Mouse (Mus musculus): ENCODE results near the gene Kcnip2.

The Kcnip2 gene

DNA sequence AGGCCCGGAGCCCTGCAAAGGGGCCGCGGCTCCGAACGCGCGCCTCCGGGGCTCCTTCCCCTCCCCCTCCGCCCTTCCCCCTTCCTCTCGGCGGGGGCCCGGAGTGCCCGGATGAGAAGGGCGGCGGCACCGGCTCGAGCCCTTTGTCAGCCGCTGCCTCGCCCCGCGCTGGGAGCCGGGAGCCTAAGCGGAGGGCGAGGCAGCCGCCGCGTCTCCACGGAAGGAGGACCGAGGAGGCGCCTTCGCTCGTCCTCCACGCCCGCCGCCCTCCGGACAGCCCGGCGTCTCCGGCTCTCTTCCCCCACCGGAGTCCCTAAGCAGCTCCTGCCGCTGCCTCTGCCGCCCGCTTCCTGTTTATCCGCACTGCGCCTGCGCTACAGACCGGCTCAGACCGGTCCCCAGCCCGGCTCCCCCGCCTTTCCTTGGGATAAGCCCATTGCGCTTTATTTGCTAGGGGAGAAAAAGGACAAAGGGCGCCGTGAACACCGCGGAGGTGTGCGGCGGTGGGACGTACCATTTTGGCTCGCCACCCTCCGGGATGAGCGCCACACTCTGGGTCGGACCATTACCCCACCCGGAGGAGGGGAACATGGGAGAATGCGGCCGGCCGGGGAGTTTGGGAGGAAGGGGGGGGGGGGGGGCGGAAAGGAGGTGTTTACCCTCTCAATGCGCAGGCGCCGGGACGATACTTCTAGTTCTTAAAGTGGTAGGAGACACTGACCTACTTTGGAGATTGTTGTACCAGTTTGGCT lies 32.5 kb downstream of the Kcnip2 start, which contains the start of gene Mgea5:
TSS of gene Mgea5 (minus strand) at position 657 of the 752 bp plus-strand sequence.
- intact Hi-C loops (cut with DNase I): no loop called here

- intact Hi-C loops (cut with DNase I): no loop called here
Measured at GRCm38 (mm10) chr19:45782315-45783001, 33.4 kb downstream of the Kcnip2 start.

DNA sequence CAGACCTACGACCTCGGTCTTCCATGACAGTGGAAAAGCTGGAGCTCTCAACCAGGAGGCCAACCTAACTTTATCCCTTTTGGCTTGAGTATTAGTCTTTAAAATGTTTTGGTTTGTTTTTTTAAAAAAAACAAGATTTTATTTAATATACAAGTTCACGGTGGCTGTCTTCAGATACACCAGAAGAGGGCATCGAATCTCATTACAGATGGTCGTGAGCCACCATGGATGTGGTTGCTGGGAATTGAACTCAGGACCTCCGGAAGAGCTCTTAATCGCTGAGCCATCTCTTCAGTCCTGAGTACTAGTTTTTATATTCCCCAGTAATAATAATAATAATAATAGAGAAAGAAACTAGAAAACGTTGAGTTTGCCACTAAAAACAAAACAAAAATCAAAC lies 34.2 kb downstream of the Kcnip2 start:
- intact Hi-C loops (cut with DNase I): no loop called here

DNA sequence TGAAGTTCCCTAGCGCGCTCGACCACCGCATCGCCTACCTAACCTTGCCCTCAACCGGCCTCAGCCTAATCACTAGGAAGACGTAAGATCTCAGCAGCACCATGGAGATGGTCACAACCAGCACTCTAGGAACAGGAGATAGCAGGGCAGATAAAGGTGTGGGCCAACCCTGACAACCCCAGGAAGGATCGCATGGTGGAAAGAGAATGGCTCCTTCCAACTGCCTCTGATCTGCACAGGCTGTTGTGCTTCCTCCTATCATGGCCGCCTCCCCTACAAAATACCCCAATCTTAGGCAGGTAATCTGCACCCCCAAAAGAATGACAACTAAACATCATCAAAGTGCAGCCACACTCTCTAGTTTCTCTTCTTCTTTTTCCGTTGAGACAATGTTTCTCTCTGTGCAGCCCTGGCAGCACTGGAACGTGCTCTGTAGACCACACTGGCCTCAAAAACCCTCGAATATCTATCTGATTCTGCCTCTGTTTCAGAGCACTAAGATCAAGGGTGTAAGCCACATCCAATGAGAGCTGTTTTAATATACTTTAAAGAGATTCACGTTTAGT lies 35.4 kb downstream of the Kcnip2 start:
- intact Hi-C loops (cut with DNase I): no loop called here

GRCm38 (mm10) chr19:45775486-45775885 lies 40.4 kb downstream of the Kcnip2 start:
- intact Hi-C loops (cut with DNase I): no loop called here

DNA sequence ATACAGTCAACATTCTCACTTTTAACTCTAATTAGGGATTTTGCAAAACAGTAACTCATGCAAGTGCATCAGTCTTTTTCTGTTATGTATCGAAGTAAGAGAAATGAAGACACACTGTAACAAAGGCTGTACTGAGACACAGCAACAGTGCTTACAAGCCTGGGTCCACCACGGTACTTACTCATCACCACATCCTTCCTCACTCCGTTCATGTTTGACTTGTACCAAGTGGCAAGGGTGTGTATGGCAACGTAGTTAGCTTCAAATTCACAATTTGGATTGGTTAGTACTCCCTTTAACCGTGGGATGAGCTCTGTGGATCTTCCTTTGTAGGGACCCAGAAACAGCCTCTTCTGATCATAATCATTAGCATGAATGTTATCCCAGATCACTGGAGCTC lies 44.4 kb downstream of the Kcnip2 start:
- intact Hi-C loops (cut with DNase I): no loop called here

DNA sequence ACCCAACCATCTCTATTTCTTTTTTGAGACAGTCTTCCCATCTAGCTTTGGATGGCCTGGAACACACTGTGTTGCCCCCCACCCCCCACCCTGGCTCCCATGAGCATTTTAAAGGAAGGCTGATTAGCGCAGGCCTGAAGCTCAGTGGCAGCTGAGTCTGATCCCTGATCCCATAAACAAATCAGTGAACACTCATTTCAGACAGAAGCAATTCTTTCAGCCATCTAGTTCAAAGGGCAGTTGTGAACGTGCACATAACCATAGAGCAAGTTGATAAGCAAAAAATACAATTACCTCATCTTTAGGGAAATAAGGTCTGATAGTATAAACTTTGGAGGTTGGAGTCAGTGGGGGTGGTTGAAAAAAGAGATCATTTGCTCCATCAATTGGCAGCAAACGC lies 55.1 kb downstream of the Kcnip2 start:
- intact Hi-C loops (cut with DNase I): no loop called here

DNA sequence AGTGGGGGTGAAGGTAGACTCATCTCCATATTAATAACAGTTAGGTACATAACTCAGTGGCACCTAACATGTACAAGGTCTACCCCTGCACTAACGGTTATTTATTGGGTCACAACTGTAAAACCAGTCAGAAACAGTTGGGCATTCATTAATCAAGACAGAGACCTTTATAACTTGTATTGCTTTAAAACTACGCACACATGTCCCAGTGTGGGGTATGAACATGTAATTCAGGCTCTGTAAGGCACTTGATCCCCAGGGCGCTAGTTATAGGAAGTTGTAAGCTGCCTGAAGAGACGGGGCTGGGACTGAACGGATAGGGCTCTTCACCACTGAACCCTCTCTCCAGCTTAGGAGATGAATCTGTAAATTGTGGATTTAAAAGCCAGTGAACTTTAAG lies 57.2 kb downstream of the Kcnip2 start:
- intact Hi-C loops (cut with DNase I): no loop called here

- intact Hi-C loops (cut with DNase I): no loop called here
Measured at GRCm38 (mm10) chr19:45753551-45753950, 62.3 kb downstream of the Kcnip2 start.

DNA sequence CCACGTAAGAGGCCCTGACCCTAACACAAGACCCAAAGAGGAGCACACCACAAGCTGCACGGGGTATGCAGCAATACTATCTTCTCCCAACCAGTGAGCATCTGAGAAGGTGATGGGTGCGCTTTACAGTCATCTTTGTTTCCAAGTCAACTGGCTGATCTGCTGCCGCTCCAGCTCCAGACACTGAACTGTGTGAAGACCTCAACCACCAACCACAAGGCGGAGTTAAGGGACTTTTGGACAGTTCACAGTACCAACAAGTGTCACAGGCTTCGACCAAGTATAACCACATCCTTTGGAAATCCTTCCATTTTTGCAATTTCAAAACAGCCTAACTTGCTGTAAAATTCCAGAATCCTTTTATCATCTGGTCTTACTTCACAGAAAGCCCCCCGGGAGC lies 64.0 kb downstream of the Kcnip2 start:
- intact Hi-C loops (cut with DNase I): no loop called here

GRCm38 (mm10) chr19:45749243-45750043 lies 66.4 kb downstream of the Kcnip2 start, which contains the start of gene Npm3:
TSS of gene Npm3 (minus strand) at chr19:45749591.
- intact Hi-C loops (cut with DNase I): loop anchor here (5.0 kb wide), 1 partner anchor 527 kb away; no protein-coding TSS in a partner anchor

DNA sequence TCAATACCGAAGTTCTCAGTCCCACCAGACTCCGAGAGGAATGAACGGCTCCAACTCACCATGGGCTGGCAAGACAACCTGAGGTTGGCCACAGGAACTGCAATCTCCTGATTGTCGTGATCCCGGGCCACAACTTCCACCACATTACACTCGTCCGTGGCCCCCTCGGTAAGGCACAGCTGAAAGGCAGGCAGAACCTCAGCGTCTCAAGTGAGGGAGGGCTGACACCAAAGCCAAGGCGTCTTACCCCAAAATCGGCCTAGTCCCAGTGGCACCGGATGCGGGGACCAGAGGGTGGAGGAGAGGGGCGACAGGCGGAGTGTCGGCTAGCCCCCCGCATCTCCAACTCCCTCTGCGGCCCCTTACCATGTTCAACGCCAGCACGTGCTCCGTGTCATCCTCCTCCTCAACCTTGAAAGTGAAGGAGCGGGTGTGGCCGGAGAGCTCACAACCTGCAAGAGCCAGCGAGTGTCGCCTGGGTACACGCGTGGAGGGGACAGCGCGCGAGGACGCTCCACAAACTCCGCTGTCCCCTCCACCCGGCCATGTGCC lies 67.1 kb downstream of the Kcnip2 start:
- intact Hi-C loops (cut with DNase I): loop anchor here (5.0 kb wide), 1 partner anchor 526 kb away; no protein-coding TSS in a partner anchor

GRCm38 (mm10) chr19:45748206-45748605 lies 67.7 kb downstream of the Kcnip2 start:
- intact Hi-C loops (cut with DNase I): loop anchor here (5.0 kb wide), 1 partner anchor 526 kb away; no protein-coding TSS in a partner anchor

- intact Hi-C loops (cut with DNase I): loop anchor here (2.0 to 5.0 kb wide), 2 partner anchors 172 to 525 kb away; no protein-coding TSS in a partner anchor
Measured at GRCm38 (mm10) chr19:45747028-45747867, 68.6 kb downstream of the Kcnip2 start.

GRCm38 (mm10) chr19:45746153-45747020 lies 69.5 kb downstream of the Kcnip2 start:
- intact Hi-C loops (cut with DNase I): loop anchor here (2.0 to 5.0 kb wide), 2 partner anchors 172 to 524 kb away; no protein-coding TSS in a partner anchor

- intact Hi-C loops (cut with DNase I): loop anchor here (2.0 to 5.0 kb wide), 2 partner anchors 171 to 523 kb away; no protein-coding TSS in a partner anchor
Measured at GRCm38 (mm10) chr19:45745344-45746152, 70.3 kb downstream of the Kcnip2 start.

GRCm38 (mm10) chr19:45743619-45744018 lies 72.2 kb downstream of the Kcnip2 start:
- intact Hi-C loops (cut with DNase I): no loop called here

Measured in adrenal gland (tissue).